Mouse (Mus musculus) intestine, embryonic 15.5 days (tissue): ENCODE measurements at regions not wholly inside any gene's neighbourhood (a gene's known extent, or its start where the extent isn't known, plus 50 kb on each side); places are given as distances from the start of the nearest gene placed in this dataset.

Source experiments
- ATAC-seq: fragments of 200-750 bp; cut with Nextera tagmentation; 2 replicates; pipeline ENCODE4 v1.8.0; 2017; ENCODE audit warnings: moderate TSS enrichment, moderate library complexity
- H3K27ac ChIP-seq: fragments of 300-500 bp; sonication (generic); 2 replicates; pipeline ENCODE4 v1.5.1; 2015; ENCODE audit warnings: mild to moderate bottlenecking, inconsistent platforms
- H3K27me3 ChIP-seq: fragments of 300-500 bp; sonication (generic); replicated peaks from 2 replicates; pipeline ENCODE4 v1.6.1; 2015; ENCODE audit warnings: inconsistent platforms
- H3K36me3 ChIP-seq: fragments of 300-500 bp; sonication (generic); 2 replicates; pipeline ENCODE4 v1.6.1; 2015; ENCODE audit warnings: inconsistent platforms
- H3K4me1 ChIP-seq: fragments of 300-500 bp; sonication (generic); replicated peaks from 2 replicates; pipeline ENCODE4 v1.6.1; 2015; ENCODE audit warnings: inconsistent platforms
- H3K4me2 ChIP-seq: fragments of 300-500 bp; sonication (generic); replicated peaks from 2 replicates; pipeline ENCODE4 v1.6.1; 2015; ENCODE audit warnings: mild to moderate bottlenecking, inconsistent platforms
- H3K4me3 ChIP-seq: fragments of 300-500 bp; sonication (generic); replicated peaks from 2 replicates; pipeline ENCODE4 v1.5.1; 2015; ENCODE audit warnings: inconsistent platforms
- H3K9ac ChIP-seq: fragments of 300-500 bp; sonication (generic); 2 replicates; pipeline ENCODE4 v1.6.1; 2015; ENCODE audit warnings: inconsistent platforms
- H3K9me3 ChIP-seq: fragments of 300-500 bp; sonication (generic); 2 replicates; pipeline ENCODE4 v1.6.1; 2016; ENCODE audit warnings: inconsistent platforms
- WGBS: fragments of 180-500 bp; shearing (Covaris S2); methylation state at CpG from one replicate; pipeline ENCODE4 v1.1.7; 2015; 5-methylcytosine and 5-hydroxymethylcytosine counted together

DNA sequence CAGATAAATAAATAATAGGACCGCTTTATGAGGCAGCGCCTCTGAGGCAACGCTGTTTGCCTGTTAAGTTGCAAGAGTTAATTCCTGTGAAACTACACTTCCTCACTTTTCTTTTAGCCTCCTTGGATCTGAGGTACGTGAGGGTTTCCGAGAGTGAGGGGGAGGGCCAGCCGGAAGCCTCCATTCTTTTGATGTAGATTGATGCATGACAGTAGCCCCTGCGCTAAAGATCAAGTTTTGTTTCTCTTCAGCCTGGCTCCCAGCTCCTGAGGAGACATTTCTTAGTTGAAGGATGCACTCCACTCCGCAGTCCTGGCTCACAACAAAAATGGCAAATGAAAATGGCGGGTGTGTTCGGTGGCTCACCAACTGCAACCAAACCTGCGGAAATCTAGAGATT is 485.6 kb upstream of the Cited2 start:
- WGBS = 61% methylated on average over 11 of the region's 11 CpGs
- no peaks in the 10 kb centered on the region for H3K36me3 ChIP-seq
- H3K27ac ChIP-seq = no peak overlapping the region
- no peaks in the 10 kb centered on the region for H3K27me3 ChIP-seq
- no peak overlapping the region for H3K4me2 ChIP-seq
- H3K9me3 ChIP-seq = no peaks in the 10 kb centered on the region
- no peak for ATAC-seq
- H3K4me3 ChIP-seq = no peak overlapping the region
- H3K9ac ChIP-seq = no peak overlapping the region
- no peaks in the 10 kb centered on the region for H3K4me1 ChIP-seq

- no peak for ATAC-seq
- Histone ChIP-seq H3K36me3 (no peaks in the 10 kb centered on the region), H3K9ac (no peak overlapping the region), H3K4me3 (no peak overlapping the region), H3K9me3 (no peaks in the 10 kb centered on the region), H3K27ac (no peak overlapping the region), H3K4me2 (no peak overlapping the region), H3K4me1 (no peaks in the 10 kb centered on the region), H3K27me3 (no peaks in the 10 kb centered on the region)
- 80% methylated on average over 12 of the region's 12 CpGs for WGBS
Measured at GRCm38 (mm10) chr10:17237918-17238850, 484.8 kb upstream of the Cited2 start.

DNA sequence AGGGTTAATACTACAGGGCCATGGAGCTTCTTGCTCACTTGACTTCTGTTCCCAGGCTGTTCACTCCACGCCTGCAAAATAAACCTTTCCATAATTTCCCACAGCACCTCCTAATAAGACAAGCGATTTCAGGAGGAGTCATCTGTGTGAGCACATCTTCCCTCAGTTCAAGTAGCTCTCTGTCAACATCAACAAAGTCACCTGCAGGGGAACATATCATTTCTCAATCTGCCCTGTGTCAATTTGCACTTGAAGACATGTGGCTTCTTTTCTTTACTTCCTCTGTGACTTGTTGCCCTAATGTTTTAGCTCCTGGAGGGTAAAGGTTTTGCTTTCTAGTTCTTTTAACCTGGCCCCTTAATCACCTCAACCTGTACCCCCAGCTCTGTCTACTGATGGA is 474.7 kb upstream of the Cited2 start:
- Histone ChIP-seq H3K4me2 (no peak overlapping the region), H3K9ac (no peak overlapping the region), H3K4me3 (no peak overlapping the region), H3K27ac (no peak overlapping the region), H3K27me3 (no peaks in the 10 kb centered on the region), H3K36me3 (no peaks in the 10 kb centered on the region), H3K4me1 (no peaks in the 10 kb centered on the region), H3K9me3 (no peaks in the 10 kb centered on the region)
- 48% methylated on average over 2 of the region's 2 CpGs for WGBS
- ATAC-seq = no peak

DNA sequence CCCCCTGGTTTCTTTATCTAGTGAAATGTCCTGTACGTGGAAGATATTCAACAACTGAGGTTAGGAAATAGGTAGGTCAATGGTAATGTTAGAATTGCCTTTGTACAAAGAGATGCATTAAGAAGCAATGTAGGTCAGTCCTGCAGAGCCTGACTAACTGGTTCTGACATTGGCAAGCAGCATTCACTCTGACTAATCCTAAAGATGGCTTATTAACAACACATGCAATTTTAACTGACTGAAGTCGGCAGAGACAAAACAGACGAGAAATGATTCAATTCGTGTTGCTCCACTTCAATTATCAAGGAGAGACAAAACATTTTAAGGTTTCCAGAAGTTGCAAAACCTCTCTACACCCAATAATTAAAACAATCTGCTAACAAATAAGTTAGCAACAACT is 470.0 kb upstream of the Cited2 start:
- no peaks in the 10 kb centered on the region for H3K36me3 ChIP-seq
- no peaks in the 10 kb centered on the region for H3K9me3 ChIP-seq
- no peak for ATAC-seq
- no peak overlapping the region for H3K9ac ChIP-seq
- H3K27me3 ChIP-seq = no peaks in the 10 kb centered on the region
- no peaks in the 10 kb centered on the region for H3K4me1 ChIP-seq
- no peak overlapping the region for H3K4me2 ChIP-seq
- no peak overlapping the region for H3K4me3 ChIP-seq
- H3K27ac ChIP-seq = no peak overlapping the region
- WGBS = 57% methylated on average over 4 of the region's 4 CpGs

DNA sequence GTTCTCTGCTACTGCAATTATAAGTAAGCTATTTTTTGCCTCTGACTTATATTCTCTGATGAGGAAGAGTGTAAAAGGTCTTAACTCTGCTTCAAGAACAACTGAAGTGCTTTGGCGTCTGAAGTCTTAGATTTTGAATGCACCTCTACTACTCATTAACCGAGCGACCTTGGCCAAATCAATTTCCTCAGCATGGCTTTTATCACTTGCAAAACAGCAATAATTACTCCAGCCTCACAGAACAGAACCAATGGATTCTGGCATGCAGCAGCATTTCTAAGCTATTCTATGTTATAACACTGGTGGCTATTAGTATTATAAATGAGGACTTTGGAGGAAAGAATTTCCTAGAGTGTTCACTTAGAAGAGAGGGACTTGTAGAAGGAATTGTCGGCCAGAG is 462.9 kb upstream of the Cited2 start:
- no peak overlapping the region for H3K4me3 ChIP-seq
- H3K27me3 ChIP-seq = no peaks in the 10 kb centered on the region
- H3K9me3 ChIP-seq = no peaks in the 10 kb centered on the region
- 33% methylated on average over 4 of the region's 4 CpGs for WGBS
- 0 out of 2 replicates have a peak, but pooled peaks cover 3% of the 10 kb centered on the region for H3K4me1 ChIP-seq
- peak; percentile 64 for ATAC-seq
- H3K27ac ChIP-seq = peak overlapping the region; percentile 36
- H3K4me2 ChIP-seq = no peak overlapping the region
- H3K36me3 ChIP-seq = no peaks in the 10 kb centered on the region
- H3K9ac ChIP-seq = no peak overlapping the region

GRCm38 (mm10) chr10:17260615-17261014 is 462.4 kb upstream of the Cited2 start:
- no peaks in the 10 kb centered on the region for H3K36me3 ChIP-seq
- H3K27ac ChIP-seq = peak overlapping the region; percentile 36
- no peaks in the 10 kb centered on the region for H3K9me3 ChIP-seq
- no peak overlapping the region for H3K9ac ChIP-seq
- peak; percentile 48 for ATAC-seq
- H3K4me2 ChIP-seq = no peak overlapping the region
- no peak overlapping the region for H3K4me3 ChIP-seq
- H3K27me3 ChIP-seq = no peaks in the 10 kb centered on the region
- 48% methylated on average over 4 of the region's 4 CpGs for WGBS
- H3K4me1 ChIP-seq = 0 out of 2 replicates have a peak, but pooled peaks cover 3% of the 10 kb centered on the region

DNA sequence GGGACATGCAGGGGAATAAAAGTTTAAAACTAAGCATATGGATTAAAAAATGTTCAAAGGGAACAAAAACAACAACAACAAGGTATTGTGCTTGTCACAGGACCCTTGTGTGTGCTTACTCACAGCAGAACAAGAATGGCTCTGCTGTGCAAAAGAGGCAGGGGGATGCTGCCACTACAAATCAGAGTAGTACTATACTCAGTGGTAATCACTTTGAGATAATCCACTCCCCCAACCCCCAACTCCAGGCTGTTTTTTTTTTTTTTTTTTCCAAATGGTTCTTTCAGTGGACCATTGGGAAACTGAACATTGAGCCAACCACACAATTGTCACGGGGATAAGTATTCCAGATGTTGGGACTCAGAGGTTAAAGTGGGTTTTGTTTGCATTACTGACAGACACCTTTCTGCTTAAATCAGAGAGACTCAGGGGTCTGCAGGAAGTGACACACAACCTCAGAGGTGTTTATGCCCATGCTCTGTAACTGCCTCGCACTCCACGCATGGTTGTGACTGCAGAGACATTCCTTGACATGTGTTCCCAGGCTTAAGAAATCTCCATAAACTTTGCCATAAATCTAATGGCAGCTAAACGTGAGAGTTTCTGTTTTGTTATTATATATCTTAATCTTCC is 461.7 kb upstream of the Cited2 start:
- Histone ChIP-seq H3K4me2 (no peak overlapping the region), H3K27ac (no peak overlapping the region), H3K27me3 (no peaks in the 10 kb centered on the region), H3K4me3 (no peak overlapping the region), H3K4me1 (0 out of 2 replicates have a peak, but pooled peaks cover 3% of the 10 kb centered on the region), H3K36me3 (no peaks in the 10 kb centered on the region), H3K9me3 (no peaks in the 10 kb centered on the region), H3K9ac (no peak overlapping the region)
- ATAC-seq = 0 out of 2 replicates have a peak, but pooled peaks have one; percentile 39
- 26% methylated on average over 4 of the region's 4 CpGs for WGBS

DNA sequence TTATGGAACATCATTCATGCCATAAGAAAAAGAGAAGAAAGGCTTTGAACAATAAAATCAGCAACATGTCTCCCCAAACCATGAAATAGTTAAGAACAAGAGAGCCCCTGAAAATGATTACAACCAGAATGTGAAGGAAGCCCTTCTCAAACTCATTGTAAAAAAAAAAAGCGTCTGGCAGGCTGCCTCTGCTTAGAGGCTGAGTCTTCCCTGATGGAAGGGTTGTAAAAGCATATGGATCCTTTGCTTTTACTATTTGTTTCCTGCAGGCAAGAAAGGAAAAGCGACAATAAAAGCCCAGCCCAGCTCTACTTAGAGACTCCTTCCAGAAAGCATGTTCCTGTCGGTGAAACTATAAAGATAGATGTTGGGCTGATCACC is 461.2 kb upstream of the Cited2 start:
- H3K4me2 ChIP-seq = no peak overlapping the region
- no peak overlapping the region for H3K9ac ChIP-seq
- whole genome bisulfite sequencing = 12% methylated on average over 3 of the region's 3 CpGs
- H3K9me3 ChIP-seq = no peaks in the 10 kb centered on the region
- 0 out of 2 replicates have a peak, but pooled peaks cover 3% of the 10 kb centered on the region for H3K4me1 ChIP-seq
- H3K36me3 ChIP-seq = no peaks in the 10 kb centered on the region
- H3K4me3 ChIP-seq = no peak overlapping the region
- no peak overlapping the region for H3K27ac ChIP-seq
- no peaks in the 10 kb centered on the region for H3K27me3 ChIP-seq
- peak; percentile 55; the same call in 1 of the 2 replicates for ATAC-seq

GRCm38 (mm10) chr10:17272646-17273045 is 450.4 kb upstream of the Cited2 start:
- H3K4me1 ChIP-seq = 0 out of 2 replicates have a peak, but pooled peaks cover 3% of the 10 kb centered on the region
- no peak overlapping the region for H3K4me2 ChIP-seq
- no peak overlapping the region for H3K27ac ChIP-seq
- H3K9me3 ChIP-seq = no peaks in the 10 kb centered on the region
- no peak for ATAC-seq
- H3K36me3 ChIP-seq = no peaks in the 10 kb centered on the region
- no peak overlapping the region for H3K9ac ChIP-seq
- 73% methylated on average over 5 of the region's 5 CpGs for WGBS
- H3K27me3 ChIP-seq = no peaks in the 10 kb centered on the region
- H3K4me3 ChIP-seq = no peak overlapping the region

GRCm38 (mm10) chr10:17273855-17274254 is 449.2 kb upstream of the Cited2 start:
- H3K9ac ChIP-seq = no peak overlapping the region
- no peak overlapping the region for H3K4me3 ChIP-seq
- H3K27ac ChIP-seq = peak overlapping the region; percentile 4; the same call in 1 of the 2 replicates
- 0 out of 2 replicates have a peak, but pooled peaks cover 3% of the 10 kb centered on the region for H3K4me1 ChIP-seq
- H3K9me3 ChIP-seq = no peaks in the 10 kb centered on the region
- WGBS = 30% methylated on average over 3 of the region's 3 CpGs
- no peaks in the 10 kb centered on the region for H3K27me3 ChIP-seq
- H3K4me2 ChIP-seq = no peak overlapping the region
- H3K36me3 ChIP-seq = no peaks in the 10 kb centered on the region
- ATAC-seq = peak; percentile 65

DNA sequence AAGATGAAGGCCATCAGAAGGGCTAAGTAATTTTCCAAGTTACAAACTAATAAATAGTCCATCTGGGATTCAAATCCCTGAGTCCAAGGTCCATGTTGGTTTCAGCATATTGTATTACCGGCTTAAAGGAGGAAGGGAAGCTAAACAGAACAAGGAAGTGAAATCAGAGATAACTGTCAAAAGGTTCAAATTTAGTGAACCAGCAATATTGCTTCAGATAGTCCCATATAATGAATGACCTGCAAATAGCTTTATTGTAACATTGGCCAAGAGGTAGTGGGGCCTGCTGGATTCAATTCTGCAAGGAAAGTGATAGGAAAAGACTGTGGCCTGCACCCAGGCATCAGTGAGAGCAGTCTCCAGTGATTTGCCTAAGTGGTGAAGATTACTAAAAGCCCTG is 447.8 kb upstream of the Cited2 start:
- H3K4me1 ChIP-seq = 0 out of 2 replicates have a peak, but pooled peaks cover 3% of the 10 kb centered on the region
- H3K36me3 ChIP-seq = no peaks in the 10 kb centered on the region
- H3K9ac ChIP-seq = no peak overlapping the region
- H3K9me3 ChIP-seq = no peaks in the 10 kb centered on the region
- 0 out of 2 replicates have a peak overlapping the region, but pooled peaks have one; percentile 11 for H3K27ac ChIP-seq
- WGBS = 49% methylated on average over 1 of the region's 1 CpGs
- H3K4me3 ChIP-seq = no peak overlapping the region
- no peak overlapping the region for H3K4me2 ChIP-seq
- ATAC-seq = peak; percentile 84
- H3K27me3 ChIP-seq = no peaks in the 10 kb centered on the region

DNA sequence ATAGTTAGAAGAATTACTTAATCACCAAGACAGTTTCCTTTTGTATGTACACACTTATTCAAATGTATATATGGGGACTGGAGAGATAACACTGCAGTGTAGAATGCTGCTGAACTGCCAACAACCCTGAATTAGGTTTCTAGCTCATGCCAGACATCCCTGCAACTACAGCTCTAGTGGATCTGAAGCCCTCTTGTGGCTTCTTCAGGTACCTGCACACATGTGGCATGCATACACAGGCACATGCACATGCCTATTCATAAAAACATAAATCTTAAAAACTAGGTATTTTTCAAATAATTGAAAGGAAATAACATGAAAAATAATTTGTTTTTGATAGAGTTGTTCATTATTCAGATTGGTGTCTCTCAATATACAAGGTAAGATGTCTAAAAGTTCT is 445.1 kb upstream of the Cited2 start:
- H3K4me2 ChIP-seq = no peak overlapping the region
- no peaks in the 10 kb centered on the region for H3K9me3 ChIP-seq
- ATAC-seq = no peak
- no peak overlapping the region for H3K9ac ChIP-seq
- no peak overlapping the region for H3K4me3 ChIP-seq
- H3K36me3 ChIP-seq = no peaks in the 10 kb centered on the region
- no peaks in the 10 kb centered on the region for H3K4me1 ChIP-seq
- H3K27ac ChIP-seq = no peak overlapping the region
- no peaks in the 10 kb centered on the region for H3K27me3 ChIP-seq
